Mouse (Mus musculus): ENCODE data around the gene Mtus2.

DNA sequence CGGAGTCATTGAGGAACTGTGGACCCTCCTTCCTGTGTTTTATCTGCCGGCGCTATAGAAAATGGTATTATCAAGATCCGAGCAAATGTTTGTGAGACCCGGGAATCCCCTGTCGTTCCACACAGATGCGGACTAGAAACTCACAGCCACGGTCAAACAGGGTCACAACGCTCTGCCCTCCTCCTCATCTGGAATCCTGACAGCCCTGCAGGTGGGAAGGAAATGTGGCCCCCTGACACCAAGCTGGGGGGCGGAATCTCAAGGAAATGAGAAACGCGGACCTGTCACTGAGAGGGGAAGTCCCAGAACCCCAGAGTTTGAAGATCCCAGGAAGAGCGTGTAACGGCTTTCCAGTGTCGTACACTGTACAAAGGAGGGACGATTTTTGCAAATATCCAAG, 396.3 kb downstream of the Mtus2 start:
- no peak for TF ChIP-seq CTCF (IDR thresholded peaks at IDR 0.05; ENCODE audit: low read depth, low read length)
- TF ChIP-seq POLR2A (IDR thresholded peaks at IDR 0.05; ENCODE audit: extremely low read depth, insufficient read depth, low read length): no peak
